Mouse (Mus musculus) 3134 (cell line): ENCODE data around the gene Ulk1.
"Not testable (repeated sequence)": the region's sequence is repeated elsewhere in the genome, so short reads cannot be mapped to it uniquely, and the experiment has no call there.

Experiments used
- DNase-seq: peaks from one replicate; pipeline ENCODE4 v3.0.0-alpha.2; 2011; ENCODE audit warnings: low spot score; ENCODE audit not compliant: insufficient read length; ENCODE audit errors: extremely low read depth

The Ulk1 gene

GRCm38 (mm10) chr5:110806154-110806553, 3.7 kb downstream of the Ulk1 start:
- no peak for DNase-seq

DNA sequence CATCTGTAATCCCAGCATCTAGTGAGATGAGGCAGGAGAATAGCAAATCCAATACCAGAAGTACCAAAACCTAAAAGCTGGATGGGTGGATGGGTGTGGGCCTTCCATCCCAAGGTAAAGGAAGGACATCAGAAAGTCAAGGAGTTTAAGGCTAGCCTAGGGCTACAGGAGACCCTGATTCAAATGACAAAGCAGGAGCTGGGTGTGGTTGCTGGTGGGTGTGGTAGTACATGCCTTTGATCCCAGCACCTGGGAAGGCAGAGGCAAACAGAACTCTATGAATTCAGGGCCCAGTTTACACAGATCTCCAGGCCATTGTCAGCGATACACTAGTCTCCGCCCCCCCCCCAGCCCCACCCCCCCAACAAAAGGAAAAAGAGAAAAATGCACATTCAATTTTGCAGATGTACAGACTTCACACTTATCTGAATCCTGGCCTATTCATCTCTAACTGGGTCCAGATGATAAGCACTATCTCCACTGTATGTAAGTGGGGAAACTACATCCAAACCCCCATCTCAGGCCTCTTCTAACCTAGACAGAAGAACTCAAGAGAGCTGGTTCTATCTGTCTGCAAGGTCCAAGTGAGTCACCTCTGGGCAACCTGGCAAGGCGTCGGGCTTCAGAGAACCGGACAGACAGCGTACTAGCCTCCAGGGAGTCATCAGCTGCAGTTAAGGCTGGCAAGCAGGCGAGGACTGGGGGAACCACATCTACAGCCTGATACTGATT, 5.7 kb downstream of the Ulk1 start:
- no peak for DNase-seq

DNA sequence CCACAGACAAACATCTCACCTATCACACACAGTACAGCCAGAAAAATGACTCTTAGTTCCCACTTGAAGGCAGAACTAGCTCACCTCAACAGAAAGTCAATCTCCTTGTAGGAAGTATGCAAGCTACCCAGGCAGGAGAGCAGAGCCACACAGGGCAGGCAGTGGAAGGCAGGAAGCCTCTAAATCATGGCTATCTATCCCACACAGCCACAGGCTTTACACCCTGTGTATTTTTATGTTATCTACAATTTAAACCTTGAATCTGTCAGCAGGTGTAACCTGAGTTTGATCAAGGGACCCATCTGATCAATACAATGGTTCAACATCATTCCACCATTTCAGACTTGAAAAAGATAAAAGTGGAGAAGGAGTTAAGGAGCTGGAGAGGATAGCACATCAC, 7.1 kb downstream of the Ulk1 start:
- DNase-seq = no peak

GRCm38 (mm10) chr5:110802186-110802585, 7.7 kb downstream of the Ulk1 start:
- DNase-seq = peak; percentile 64

DNA sequence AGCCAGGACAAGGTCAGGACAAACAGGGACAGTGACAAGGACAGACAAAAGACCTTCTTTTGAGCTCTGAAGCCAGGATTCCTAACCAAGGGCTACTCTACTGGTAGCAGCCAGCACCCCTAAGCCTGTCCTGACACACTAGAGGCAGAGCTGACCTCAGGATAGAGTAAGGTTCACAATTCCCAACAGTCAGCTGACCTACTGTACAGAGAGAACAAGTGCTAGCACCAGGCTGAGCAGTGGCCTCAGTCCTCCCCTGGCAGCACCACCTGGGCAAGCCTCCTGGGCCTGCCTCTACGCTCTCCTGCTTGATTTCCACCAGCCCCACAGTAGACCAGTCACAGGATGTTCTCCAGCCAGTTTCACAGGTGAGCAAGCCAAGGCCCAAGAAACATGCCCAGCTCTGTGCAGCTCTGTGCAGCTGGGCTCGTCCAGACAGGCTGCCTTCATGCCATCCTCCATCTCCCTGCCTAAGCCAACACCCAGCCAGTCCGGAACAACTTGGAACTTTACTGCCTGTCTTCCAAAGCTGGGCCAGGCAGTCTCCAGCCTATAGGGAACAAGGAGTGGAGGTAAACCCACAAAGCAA, 8.8 kb downstream of the Ulk1 start:
- no peak for DNase-seq

GRCm38 (mm10) chr5:110797696-110798095, 12.2 kb downstream of the Ulk1 start:
- DNase-seq = no peak

DNA sequence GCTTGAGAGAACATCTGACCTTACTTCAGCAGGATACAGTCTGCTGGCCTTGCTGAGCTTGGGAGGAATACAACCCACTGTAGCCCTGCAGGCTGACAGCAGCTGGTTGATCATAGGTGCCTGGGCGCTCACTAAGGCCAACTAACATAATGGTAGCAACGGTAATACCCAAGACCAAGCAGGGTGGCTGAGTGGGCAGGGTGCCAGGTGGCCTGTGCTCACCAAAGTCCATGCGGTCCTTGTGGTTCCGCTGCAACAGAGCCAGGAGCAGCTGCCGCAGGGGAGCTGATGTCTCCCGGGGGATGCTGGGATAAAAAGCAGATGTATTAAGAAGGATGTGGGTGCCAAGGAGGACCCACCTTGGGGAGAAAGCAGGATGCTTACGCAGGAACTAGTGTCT, 15.5 kb downstream of the Ulk1 start:
- DNase-seq = no peak

- no peak for DNase-seq
Measured at GRCm38 (mm10) chr5:110788684-110789083, 21.2 kb downstream of the Ulk1 start.

GRCm38 (mm10) chr5:110786081-110786835, 23.6 kb downstream of the Ulk1 start:
- DNase-seq = no peak

GRCm38 (mm10) chr5:110783150-110783549, 26.7 kb downstream of the Ulk1 start:
- DNase-seq = no peak

- no peak for DNase-seq
Measured at GRCm38 (mm10) chr5:110781529-110782238, 28.2 kb downstream of the Ulk1 start.

GRCm38 (mm10) chr5:110780761-110781528, 29.0 kb downstream of the Ulk1 start:
- DNase-seq = no peak

GRCm38 (mm10) chr5:110779998-110780760, 29.7 kb downstream of the Ulk1 start, which contains the start of gene Pus1:
TSS of gene Pus1 (minus strand) at chr5:110780659.
- DNase-seq = peak; percentile 85

DNA sequence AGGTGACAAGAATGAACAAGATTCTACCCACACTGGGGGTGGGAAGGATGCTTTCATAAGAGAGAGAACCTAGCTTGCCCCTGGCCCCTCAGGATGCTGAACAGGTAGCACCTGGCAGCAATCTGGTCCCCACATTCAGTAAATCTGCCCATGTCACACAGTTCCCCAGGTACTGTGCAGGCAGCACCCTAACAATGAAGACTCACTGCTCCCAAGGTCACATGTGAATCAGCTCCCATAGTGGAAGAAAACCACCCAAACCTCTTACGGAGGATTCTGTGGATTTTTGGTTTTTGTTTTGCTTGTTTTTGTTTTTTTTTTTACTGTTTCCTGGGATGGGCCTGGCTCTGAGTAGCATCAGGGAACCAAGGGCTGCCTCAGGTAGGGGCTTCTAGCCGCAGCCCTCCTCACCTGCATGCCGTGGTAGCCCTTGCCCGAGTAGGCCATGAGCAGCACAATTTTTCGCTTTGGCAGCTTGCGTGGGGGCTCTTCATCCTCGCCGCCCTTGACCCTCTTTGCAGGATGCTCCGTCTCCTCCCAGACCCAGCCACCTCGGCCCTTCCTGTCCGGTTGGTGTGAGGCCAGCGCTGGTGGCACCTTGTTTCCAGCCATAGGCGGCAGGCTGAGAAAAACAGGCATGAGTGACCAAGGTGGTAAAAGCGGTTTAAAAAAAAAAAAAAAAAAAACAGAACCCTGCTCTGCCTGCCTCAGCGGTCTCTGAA, 30.5 kb downstream of the Ulk1 start:
- DNase-seq = no peak

DNA sequence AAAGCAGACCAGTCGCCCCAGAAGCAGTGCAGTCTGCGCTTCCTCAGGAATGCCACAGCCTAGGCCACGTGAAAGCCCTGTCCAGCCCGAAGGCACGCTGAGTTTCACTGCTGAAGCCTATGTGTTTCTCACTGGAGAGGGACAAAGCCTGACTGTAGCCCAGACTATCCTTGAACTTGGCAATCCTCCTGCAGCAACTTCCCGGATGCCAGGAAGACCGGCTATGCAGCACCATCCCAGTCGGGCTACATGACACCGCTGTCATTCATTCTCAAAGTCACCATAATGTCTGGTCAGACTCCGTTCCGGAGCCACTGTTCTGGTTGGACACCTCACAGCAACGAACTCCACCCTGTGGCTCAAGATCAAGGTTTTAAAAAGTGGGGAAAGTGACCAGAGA, 31.6 kb downstream of the Ulk1 start:
- DNase-seq = no peak

DNA sequence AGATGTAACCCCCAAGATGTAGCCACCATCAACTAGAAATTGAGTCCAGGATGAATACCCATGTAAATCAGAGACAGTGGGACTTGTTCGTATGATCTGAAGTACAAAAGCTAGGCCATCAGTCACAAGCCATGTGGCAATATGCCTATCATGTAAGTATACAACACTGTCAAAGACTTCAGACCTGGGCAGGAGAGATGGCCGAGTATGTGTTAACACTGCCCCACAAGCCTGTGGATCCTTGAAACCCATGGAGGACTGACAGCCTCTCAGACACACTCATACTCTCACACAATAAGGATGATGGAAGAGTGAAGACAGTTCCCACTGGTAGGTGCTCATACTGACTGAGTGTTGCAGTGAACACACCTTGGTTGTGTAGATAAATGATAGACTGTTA, 33.8 kb downstream of the Ulk1 start:
- DNase-seq = no peak

GRCm38 (mm10) chr5:110774511-110774910, 35.4 kb downstream of the Ulk1 start:
- DNase-seq = no peak

DNA sequence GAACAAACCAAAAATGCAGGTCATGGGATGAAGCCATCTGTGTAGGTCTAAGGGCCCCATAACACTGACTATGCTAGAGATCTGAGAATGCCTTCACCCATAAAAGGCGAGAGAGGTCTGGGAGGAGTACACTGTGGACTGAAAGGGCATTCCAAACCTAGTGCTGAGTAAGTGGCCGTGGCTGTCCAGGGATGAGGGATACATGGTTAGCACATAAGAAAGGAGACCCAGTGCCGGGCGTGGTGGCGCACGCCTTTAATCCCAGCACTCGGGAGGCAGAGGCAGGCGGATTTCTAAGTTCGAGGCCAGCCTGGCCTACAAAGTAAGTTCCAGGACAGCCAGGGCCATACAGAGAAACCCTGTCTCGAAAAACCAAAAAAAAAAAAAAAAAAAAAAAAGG, 37.0 kb downstream of the Ulk1 start:
- DNase-seq = not testable (repeated sequence)
